Mouse (Mus musculus): ENCODE measurements around the gene Arpc5l. TPM values are rescaled to one million over a fixed set of nuclear protein-coding genes. Genes with fewer than 3 reads are reported as not detected.
A peak's percentile ranks its signal among the peaks of the same experiment; 100 is the strongest.

The Arpc5l gene
- polyA plus RNA-seq, 1 experiment from 2014 or later = 124 TPM

- no peak for ATAC-seq (replicated peaks; ENCODE audit: low FRiP score, low TSS enrichment, low read depth)
- no peaks in the 10 kb centered on the region for H3K9me3 ChIP-seq (ENCODE audit: control insufficient read depth, low read length)
- H3K4me3 ChIP-seq (ENCODE audit: low read depth, low read length) = no peak overlapping the region
- H3K4me2 ChIP-seq (ENCODE audit: low read length) = no peak overlapping the region
- H3K27ac ChIP-seq (ENCODE audit: low read depth) = no peak overlapping the region
- no peak overlapping the region for H3K9ac ChIP-seq (ENCODE audit: low read length)
- H3K27me3 ChIP-seq (replicated peaks; ENCODE audit: control insufficient read depth, insufficient read depth, low read length) = no peaks in the 10 kb centered on the region
- peaks cover 15% of the 10 kb centered on the region for H3K4me1 ChIP-seq (replicated peaks; ENCODE audit: control insufficient read depth, insufficient read depth, low read length)
- H3K36me3 ChIP-seq (ENCODE audit: control insufficient read depth, insufficient read depth, low read length) = peaks cover 40% of the 10 kb centered on the region
- DNase-seq (ENCODE audit: low spot score) = no peak
These were observed 6.1 kb downstream of the Arpc5l start for GRCm38 (mm10) chr2:39011264-39011663.

- Histone ChIP-seq H3K4me2 (ENCODE audit: low read length) (no peak overlapping the region), H3K36me3 (ENCODE audit: control insufficient read depth, insufficient read depth, low read length) (peaks cover 48% of the 10 kb centered on the region), H3K4me1 (replicated peaks; ENCODE audit: control insufficient read depth, insufficient read depth, low read length) (peaks cover 14% of the 10 kb centered on the region), H3K9ac (ENCODE audit: low read length) (no peak overlapping the region), H3K27ac (ENCODE audit: low read depth) (no peak overlapping the region), H3K9me3 (ENCODE audit: control insufficient read depth, low read length) (no peaks in the 10 kb centered on the region), H3K4me3 (ENCODE audit: low read depth, low read length) (no peak overlapping the region), H3K27me3 (replicated peaks; ENCODE audit: control insufficient read depth, insufficient read depth, low read length) (no peaks in the 10 kb centered on the region)
- ATAC-seq (replicated peaks; ENCODE audit: low FRiP score, low TSS enrichment, low read depth) (no peak), DNase-seq (ENCODE audit: low spot score) (no peak)
- WGBS = 87% methylated on average over 3 of the region's 3 CpGs
These were observed 6.8 kb downstream of the Arpc5l start for GRCm38 (mm10) chr2:39011971-39012370.

- H3K27ac ChIP-seq (ENCODE audit: low read depth) = no peak overlapping the region
- H3K9me3 ChIP-seq (ENCODE audit: control insufficient read depth, low read length) = no peaks in the 10 kb centered on the region
- no peak overlapping the region for H3K4me2 ChIP-seq (ENCODE audit: low read length)
- WGBS = 86% methylated on average over 7 of the region's 7 CpGs
- no peak overlapping the region for H3K4me3 ChIP-seq (ENCODE audit: low read depth, low read length)
- no peaks in the 10 kb centered on the region for H3K27me3 ChIP-seq (replicated peaks; ENCODE audit: control insufficient read depth, insufficient read depth, low read length)
- H3K9ac ChIP-seq (ENCODE audit: low read length) = no peak overlapping the region
- no peak for DNase-seq (ENCODE audit: low spot score)
- peaks cover 11% of the 10 kb centered on the region for H3K4me1 ChIP-seq (replicated peaks; ENCODE audit: control insufficient read depth, insufficient read depth, low read length)
- ATAC-seq (replicated peaks; ENCODE audit: low FRiP score, low TSS enrichment, low read depth) = no peak
- peaks cover 56% of the 10 kb centered on the region for H3K36me3 ChIP-seq (ENCODE audit: control insufficient read depth, insufficient read depth, low read length)
These were observed 7.7 kb downstream of the Arpc5l start for GRCm38 (mm10) chr2:39012768-39013279.

- no peak overlapping the region for H3K27ac ChIP-seq (ENCODE audit: low read depth)
- no peak overlapping the region for H3K9ac ChIP-seq (ENCODE audit: low read length)
- no peak overlapping the region for H3K4me2 ChIP-seq (ENCODE audit: low read length)
- no peaks in the 10 kb centered on the region for H3K9me3 ChIP-seq (ENCODE audit: control insufficient read depth, low read length)
- DNase-seq (ENCODE audit: low spot score) = no peak
- peaks cover 91% of the 10 kb centered on the region for H3K36me3 ChIP-seq (ENCODE audit: control insufficient read depth, insufficient read depth, low read length)
- H3K27me3 ChIP-seq (replicated peaks; ENCODE audit: control insufficient read depth, insufficient read depth, low read length) = no peaks in the 10 kb centered on the region
- ATAC-seq (replicated peaks; ENCODE audit: low FRiP score, low TSS enrichment, low read depth) = no peak
- WGBS = 82% methylated on average over 3 of the region's 3 CpGs
- H3K4me3 ChIP-seq (ENCODE audit: low read depth, low read length) = no peak overlapping the region
- H3K4me1 ChIP-seq (replicated peaks; ENCODE audit: control insufficient read depth, insufficient read depth, low read length) = no peaks in the 10 kb centered on the region
These were observed 11.4 kb downstream of the Arpc5l start for GRCm38 (mm10) chr2:39016581-39016980.

GRCm38 (mm10) chr2:39020004-39020403 lies 14.9 kb downstream of the Arpc5l start:
- Histone ChIP-seq H3K4me1 (replicated peaks; ENCODE audit: control insufficient read depth, insufficient read depth, low read length) (no peaks in the 10 kb centered on the region), H3K9ac (ENCODE audit: low read length) (no peak overlapping the region), H3K27me3 (replicated peaks; ENCODE audit: control insufficient read depth, insufficient read depth, low read length) (no peaks in the 10 kb centered on the region), H3K9me3 (ENCODE audit: control insufficient read depth, low read length) (no peaks in the 10 kb centered on the region), H3K4me2 (ENCODE audit: low read length) (no peak overlapping the region), H3K4me3 (ENCODE audit: low read depth, low read length) (no peak overlapping the region), H3K36me3 (ENCODE audit: control insufficient read depth, insufficient read depth, low read length) (peaks cover 94% of the 10 kb centered on the region), H3K27ac (ENCODE audit: low read depth) (no peak overlapping the region)
- ATAC-seq (replicated peaks; ENCODE audit: low FRiP score, low TSS enrichment, low read depth) (no peak), DNase-seq (ENCODE audit: low spot score) (no peak)
- WGBS = 100% methylated on average over 1 of the region's 1 CpGs

- no peak for DNase-seq (ENCODE audit: low spot score)
- Histone ChIP-seq H3K4me3 (ENCODE audit: low read depth, low read length) (no peak overlapping the region), H3K27me3 (replicated peaks; ENCODE audit: control insufficient read depth, insufficient read depth, low read length) (no peaks in the 10 kb centered on the region), H3K36me3 (ENCODE audit: control insufficient read depth, insufficient read depth, low read length) (peaks cover 80% of the 10 kb centered on the region), H3K9ac (ENCODE audit: low read length) (no peak overlapping the region), H3K9me3 (ENCODE audit: control insufficient read depth, low read length) (no peaks in the 10 kb centered on the region), H3K4me2 (ENCODE audit: low read length) (no peak overlapping the region), H3K27ac (ENCODE audit: low read depth) (no peak overlapping the region), H3K4me1 (replicated peaks; ENCODE audit: control insufficient read depth, insufficient read depth, low read length) (no peaks in the 10 kb centered on the region)
- 94% methylated on average over 1 of the region's 1 CpGs for WGBS
- no peak for ATAC-seq (replicated peaks; ENCODE audit: low FRiP score, low TSS enrichment, low read depth)
These were observed 26.5 kb downstream of the Arpc5l start for GRCm38 (mm10) chr2:39031611-39032010.

- Histone ChIP-seq H3K9me3 (ENCODE audit: control insufficient read depth, low read length) (no peaks in the 10 kb centered on the region), H3K4me3 (ENCODE audit: low read depth, low read length) (no peak overlapping the region), H3K27me3 (replicated peaks; ENCODE audit: control insufficient read depth, insufficient read depth, low read length) (no peaks in the 10 kb centered on the region), H3K4me1 (replicated peaks; ENCODE audit: control insufficient read depth, insufficient read depth, low read length) (no peaks in the 10 kb centered on the region), H3K27ac (ENCODE audit: low read depth) (no peak overlapping the region), H3K4me2 (ENCODE audit: low read length) (no peak overlapping the region), H3K36me3 (ENCODE audit: control insufficient read depth, insufficient read depth, low read length) (peaks cover 76% of the 10 kb centered on the region), H3K9ac (ENCODE audit: low read length) (no peak overlapping the region)
- 94% methylated on average over 1 of the region's 1 CpGs for WGBS
- no peak for ATAC-seq (replicated peaks; ENCODE audit: low FRiP score, low TSS enrichment, low read depth)
- no peak for DNase-seq (ENCODE audit: low spot score)
These were observed 35.1 kb downstream of the Arpc5l start for GRCm38 (mm10) chr2:39040215-39040614.

- Histone ChIP-seq H3K4me3 (ENCODE audit: low read depth, low read length) (no peak overlapping the region), H3K27me3 (replicated peaks; ENCODE audit: control insufficient read depth, insufficient read depth, low read length) (no peaks in the 10 kb centered on the region), H3K4me2 (ENCODE audit: low read length) (no peak overlapping the region), H3K4me1 (replicated peaks; ENCODE audit: control insufficient read depth, insufficient read depth, low read length) (no peaks in the 10 kb centered on the region), H3K9ac (ENCODE audit: low read length) (no peak overlapping the region), H3K27ac (ENCODE audit: low read depth) (no peak overlapping the region), H3K36me3 (ENCODE audit: control insufficient read depth, insufficient read depth, low read length) (peaks cover 86% of the 10 kb centered on the region), H3K9me3 (ENCODE audit: control insufficient read depth, low read length) (no peaks in the 10 kb centered on the region)
- DNase-seq (ENCODE audit: low spot score) (no peak), ATAC-seq (replicated peaks; ENCODE audit: low FRiP score, low TSS enrichment, low read depth) (no peak)
- WGBS = 94% methylated on average over 1 of the region's 1 CpGs
These were observed 43.4 kb downstream of the Arpc5l start for GRCm38 (mm10) chr2:39048515-39048914.

- ATAC-seq (replicated peaks; ENCODE audit: low FRiP score, low TSS enrichment, low read depth) (peak; percentile 82), DNase-seq (ENCODE audit: low spot score) (no peak)
- Histone ChIP-seq H3K9me3 (ENCODE audit: control insufficient read depth, low read length) (no peaks in the 10 kb centered on the region), H3K27me3 (replicated peaks; ENCODE audit: control insufficient read depth, insufficient read depth, low read length) (no peaks in the 10 kb centered on the region), H3K4me3 (ENCODE audit: low read depth, low read length) (peak overlapping the region; percentile 83), H3K27ac (ENCODE audit: low read depth) (peak overlapping the region; percentile 84), H3K4me2 (ENCODE audit: low read length) (peak overlapping the region; percentile 77), H3K9ac (ENCODE audit: low read length) (peak overlapping the region; percentile 90), H3K4me1 (replicated peaks; ENCODE audit: control insufficient read depth, insufficient read depth, low read length) (no peaks in the 10 kb centered on the region; the same call in 1 of the 2 replicates), H3K36me3 (ENCODE audit: control insufficient read depth, insufficient read depth, low read length) (peaks cover 25% of the 10 kb centered on the region)
- WGBS = 5% methylated on average over 25 of the region's 25 CpGs
These were observed 59.7 kb downstream of the Arpc5l start for GRCm38 (mm10) chr2:39064687-39065399.

Data from intestine, embryonic 14.5 days (tissue).